Mouse (Mus musculus) mature B cell (primary cell): Measurements from ENCODE around the gene Ap4m1.
"Not testable (repeated sequence)": the region's sequence is repeated elsewhere in the genome, so short reads cannot be mapped to it uniquely, and the experiment has no call there.

Source experiments
- in situ Hi-C: fragments of 300-500 bp; cut with MboI; formaldehyde crosslinking; loops from 2 replicates; pipeline ENCODE4 v1.14.3; 2019

Gene Ap4m1

GRCm38 (mm10) chr5:138195463-138195862 lies 23.7 kb downstream of the Ap4m1 start:
- in situ Hi-C loops, result no loop called here

GRCm38 (mm10) chr5:138199576-138199975 lies 27.8 kb downstream of the Ap4m1 start:
- in situ Hi-C loops, result no loop called here

GRCm38 (mm10) chr5:138202086-138202485 lies 30.3 kb downstream of the Ap4m1 start:
- in situ Hi-C loops, result no loop called here

GRCm38 (mm10) chr5:138207253-138207652 lies 35.5 kb downstream of the Ap4m1 start:
- in situ Hi-C loops, result no loop called here

- in situ Hi-C loops, result no loop called here
These were observed 36.1 kb downstream of the Ap4m1 start for GRCm38 (mm10) chr5:138207873-138208272.

GRCm38 (mm10) chr5:138216632-138217031 lies 44.8 kb downstream of the Ap4m1 start:
- in situ Hi-C loops, result not testable (repeated sequence)

- in situ Hi-C loops, result no loop called here
These were observed 48.1 kb downstream of the Ap4m1 start for GRCm38 (mm10) chr5:138219864-138220263.

GRCm38 (mm10) chr5:138222111-138222510 lies 50.3 kb downstream of the Ap4m1 start:
- in situ Hi-C loops, result no loop called here

- in situ Hi-C loops, result no loop called here
These were observed 51.5 kb downstream of the Ap4m1 start for GRCm38 (mm10) chr5:138223287-138223686.

- in situ Hi-C loops, result no loop called here
These were observed 53.9 kb downstream of the Ap4m1 start, which contains the start of gene Nxpe5 for GRCm38 (mm10) chr5:138225700-138226099. Gene Nxpe5 (plus strand): TSS chr5:138225898.

GRCm38 (mm10) chr5:138226491-138226890 lies 54.7 kb downstream of the Ap4m1 start:
- in situ Hi-C loops, result no loop called here

- in situ Hi-C loops, result no loop called here
These were observed 55.6 kb downstream of the Ap4m1 start for GRCm38 (mm10) chr5:138227367-138227766.

- in situ Hi-C loops, result no loop called here
These were observed 56.2 kb downstream of the Ap4m1 start for GRCm38 (mm10) chr5:138228026-138228425.

- in situ Hi-C loops, result no loop called here
These were observed 57.7 kb downstream of the Ap4m1 start for GRCm38 (mm10) chr5:138229511-138229910.
